Mouse (Mus musculus): ENCODE data around the gene Pxt1. TPM values are rescaled to one million over a fixed set of nuclear protein-coding genes. Genes with fewer than 3 reads are reported as not detected.
A peak's percentile ranks its signal among the peaks of the same experiment; 100 is the strongest.

Gene Pxt1
- polyA plus RNA-seq, 1 experiment from 2014 or later, result 0.21 TPM

- 70% methylated on average over 6 of the region's 6 CpGs for WGBS
- Histone ChIP-seq H3K9me3 (no peaks in the 10 kb centered on the region), H3K36me3 (no peaks in the 10 kb centered on the region), H3K4me1 (peaks cover 14% of the 10 kb centered on the region), H3K4me3 (no peak overlapping the region), H3K27ac (no peak overlapping the region), H3K27me3 (ENCODE audit: insufficient read depth, poor library complexity, severe bottlenecking) (no peaks in the 10 kb centered on the region)
- no peak for DNase-seq (ENCODE audit: low spot score)
These were observed 21.5 kb downstream of the Pxt1 start for GRCm38 (mm10) chr17:28922096-28922495.

GRCm38 (mm10) chr17:28921086-28921485 is 22.6 kb downstream of the Pxt1 start:
- H3K4me1 ChIP-seq, result peaks cover 8% of the 10 kb centered on the region
- DNase-seq (ENCODE audit: low spot score), result no peak
- H3K4me3 ChIP-seq, result peak overlapping the region; percentile 7; the same call in 1 of the 2 replicates
- H3K27ac ChIP-seq, result peak overlapping the region; percentile 70; the same call in 1 of the 2 replicates
- 21% methylated on average over 8 of the region's 8 CpGs for WGBS
- H3K36me3 ChIP-seq, result no peaks in the 10 kb centered on the region
- no peaks in the 10 kb centered on the region for H3K9me3 ChIP-seq
- H3K27me3 ChIP-seq (ENCODE audit: insufficient read depth, poor library complexity, severe bottlenecking), result no peaks in the 10 kb centered on the region

GRCm38 (mm10) chr17:28916520-28916919 is 27.1 kb downstream of the Pxt1 start:
- no peak for DNase-seq (ENCODE audit: low spot score)
- peaks cover 12% of the 10 kb centered on the region; the same call in 1 of the 2 replicates for H3K27me3 ChIP-seq (ENCODE audit: insufficient read depth, poor library complexity, severe bottlenecking)
- H3K27ac ChIP-seq, result no peak overlapping the region
- H3K9me3 ChIP-seq, result no peaks in the 10 kb centered on the region
- WGBS, result 88% methylated on average over 1 of the region's 1 CpGs
- peaks cover 8% of the 10 kb centered on the region for H3K4me1 ChIP-seq
- no peaks in the 10 kb centered on the region for H3K36me3 ChIP-seq
- H3K4me3 ChIP-seq, result no peak overlapping the region

DNA sequence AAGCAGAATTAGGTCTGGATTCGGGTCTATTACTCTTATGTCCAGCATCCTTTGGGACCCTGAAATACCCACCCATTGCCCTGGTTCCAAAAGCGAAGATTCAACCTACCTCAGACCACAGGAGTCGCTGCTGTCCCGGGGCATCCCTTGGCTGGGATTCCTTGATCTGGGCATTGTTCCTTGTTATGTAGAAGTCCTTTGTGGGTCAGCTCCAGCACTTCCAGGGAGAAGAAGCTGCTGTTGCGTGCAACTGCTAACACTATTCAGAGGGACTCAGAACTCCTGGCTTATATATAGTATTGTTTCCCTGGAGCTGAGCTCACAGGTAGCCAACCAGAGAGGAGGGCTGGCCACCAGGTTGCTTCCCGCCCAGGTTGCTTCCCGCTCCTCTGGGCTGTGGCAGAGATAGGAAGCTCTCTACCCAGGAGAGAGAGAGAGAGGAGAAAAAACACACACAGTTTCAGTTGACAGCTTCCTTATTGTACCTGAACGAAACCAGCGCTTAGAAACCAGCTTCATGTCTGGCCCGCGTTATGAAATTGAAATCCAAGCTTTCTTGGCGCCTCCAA is 28.5 kb downstream of the Pxt1 start, which contains the start of gene 4930539E08Rik:
TSS of gene 4930539E08Rik (minus strand) at position 265 of the 569 bp plus-strand sequence.
- Histone ChIP-seq H3K9me3 (no peaks in the 10 kb centered on the region), H3K36me3 (no peaks in the 10 kb centered on the region), H3K27ac (no peak within 1 kb of the TSS), H3K4me3 (no peak within 1 kb of the TSS), H3K27me3 (ENCODE audit: insufficient read depth, poor library complexity, severe bottlenecking) (peaks cover 17% of the 10 kb centered on the region; the same call in 1 of the 2 replicates), H3K4me1 (peaks cover 2% of the 10 kb centered on the region)
- DNase-seq (ENCODE audit: low spot score), result no peak
- WGBS, result 64% methylated on average over 12 of the region's 12 CpGs

GRCm38 (mm10) chr17:28913940-28914339 is 29.7 kb downstream of the Pxt1 start:
- 85% methylated on average over 6 of the region's 6 CpGs for WGBS
- Histone ChIP-seq H3K36me3 (no peaks in the 10 kb centered on the region), H3K4me3 (no peak overlapping the region), H3K27me3 (ENCODE audit: insufficient read depth, poor library complexity, severe bottlenecking) (peaks cover 29% of the 10 kb centered on the region; the same call in 1 of the 2 replicates), H3K9me3 (no peaks in the 10 kb centered on the region), H3K4me1 (peaks cover 14% of the 10 kb centered on the region), H3K27ac (no peak overlapping the region)
- DNase-seq (ENCODE audit: low spot score), result no peak

GRCm38 (mm10) chr17:28913200-28913599 is 30.4 kb downstream of the Pxt1 start:
- Histone ChIP-seq H3K36me3 (no peaks in the 10 kb centered on the region), H3K4me1 (peaks cover 15% of the 10 kb centered on the region), H3K4me3 (no peak overlapping the region), H3K9me3 (no peaks in the 10 kb centered on the region), H3K27ac (no peak overlapping the region), H3K27me3 (ENCODE audit: insufficient read depth, poor library complexity, severe bottlenecking) (peaks cover 36% of the 10 kb centered on the region)
- no peak for DNase-seq (ENCODE audit: low spot score)
- 68% methylated on average over 5 of the region's 5 CpGs for WGBS

DNA sequence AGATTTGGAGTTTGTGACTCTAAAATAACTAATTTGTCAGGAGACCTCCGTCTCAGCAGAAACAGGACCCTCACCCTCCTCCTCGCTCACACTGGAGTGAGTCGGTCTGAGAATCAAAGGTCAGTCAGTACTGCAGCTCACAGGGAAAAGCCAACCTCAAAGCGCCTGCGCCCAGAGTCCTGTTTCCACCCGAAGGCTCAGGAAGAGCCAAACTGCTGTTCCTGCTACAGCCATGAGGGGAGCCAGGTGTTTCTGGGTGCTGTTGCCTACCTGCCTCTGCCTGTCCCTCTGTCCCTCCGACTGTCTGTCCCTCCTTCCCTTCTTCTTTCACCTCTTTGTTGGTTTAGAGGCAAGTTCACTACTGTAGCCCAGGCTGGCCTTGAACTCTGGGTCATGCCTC is 33.5 kb downstream of the Pxt1 start:
- WGBS, result 24% methylated on average over 7 of the region's 7 CpGs
- Histone ChIP-seq H3K27ac (no peak overlapping the region), H3K4me1 (peaks cover 15% of the 10 kb centered on the region), H3K4me3 (peak overlapping the region; percentile 51), H3K36me3 (no peaks in the 10 kb centered on the region), H3K27me3 (ENCODE audit: insufficient read depth, poor library complexity, severe bottlenecking) (peaks cover 47% of the 10 kb centered on the region), H3K9me3 (no peaks in the 10 kb centered on the region)
- DNase-seq (ENCODE audit: low spot score), result no peak

GRCm38 (mm10) chr17:28909252-28909941 is 34.2 kb downstream of the Pxt1 start:
- H3K9me3 ChIP-seq, result no peaks in the 10 kb centered on the region
- H3K27me3 ChIP-seq (ENCODE audit: insufficient read depth, poor library complexity, severe bottlenecking), result peaks cover 49% of the 10 kb centered on the region
- 0 out of 2 replicates have a peak overlapping the region, but pooled peaks have one; percentile 31 for H3K27ac ChIP-seq
- no peak for DNase-seq (ENCODE audit: low spot score)
- peak overlapping the region; percentile 51 for H3K4me3 ChIP-seq
- WGBS, result 7% methylated on average over 29 of the region's 29 CpGs
- H3K4me1 ChIP-seq, result peaks cover 17% of the 10 kb centered on the region
- H3K36me3 ChIP-seq, result no peaks in the 10 kb centered on the region

DNA sequence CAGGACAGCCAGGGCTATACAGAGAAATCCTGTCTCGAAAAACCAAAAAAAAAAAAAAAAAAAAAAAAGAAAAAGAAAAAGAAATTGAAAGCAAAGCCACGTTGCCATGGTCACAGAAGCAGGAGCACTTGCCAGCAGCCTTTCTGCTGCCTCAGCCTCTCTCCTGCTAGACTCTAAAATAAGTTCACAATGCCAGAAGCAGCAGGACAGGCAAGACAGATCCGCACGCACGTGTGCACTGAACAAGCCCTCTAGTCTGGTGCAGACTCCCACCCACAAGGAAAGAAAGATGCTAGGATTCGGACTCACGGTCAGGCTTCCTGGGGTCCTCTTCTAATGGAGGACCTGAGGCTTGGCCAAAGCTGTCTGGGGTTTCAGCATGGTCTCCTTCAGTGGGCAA is 35.7 kb downstream of the Pxt1 start:
- no peaks in the 10 kb centered on the region for H3K36me3 ChIP-seq
- 89% methylated on average over 7 of the region's 7 CpGs for WGBS
- no peaks in the 10 kb centered on the region for H3K9me3 ChIP-seq
- peaks cover 47% of the 10 kb centered on the region for H3K27me3 ChIP-seq (ENCODE audit: insufficient read depth, poor library complexity, severe bottlenecking)
- H3K4me1 ChIP-seq, result peaks cover 19% of the 10 kb centered on the region
- H3K27ac ChIP-seq, result no peak overlapping the region
- H3K4me3 ChIP-seq, result no peak overlapping the region
- no peak for DNase-seq (ENCODE audit: low spot score)

DNA sequence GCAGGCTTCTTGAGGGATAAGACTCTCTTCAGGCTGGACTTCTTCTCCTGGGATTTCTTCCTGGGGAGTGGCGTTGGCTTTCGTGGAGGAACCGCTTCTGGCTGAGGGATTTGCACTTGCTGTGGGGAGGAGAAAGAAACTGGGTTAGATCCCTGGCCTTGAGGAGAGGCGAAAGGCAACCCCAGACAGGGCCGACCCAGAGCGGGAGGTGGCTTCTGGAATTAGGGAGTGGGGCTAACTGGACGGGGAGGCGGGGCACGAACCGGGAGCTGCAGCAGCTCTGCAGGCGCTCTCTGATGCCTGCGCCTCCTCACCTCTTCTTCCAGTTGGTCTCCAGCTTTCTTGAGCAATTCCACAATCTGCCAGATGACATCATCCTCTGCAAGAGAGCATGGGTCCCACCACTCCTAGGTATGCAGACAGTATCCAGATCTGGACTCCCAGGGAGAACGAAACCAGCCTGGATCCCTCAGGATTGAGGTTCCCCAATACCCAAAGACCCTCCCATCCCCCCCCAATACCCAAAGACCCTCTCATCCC is 38.2 kb downstream of the Pxt1 start:
- H3K9me3 ChIP-seq, result no peaks in the 10 kb centered on the region
- H3K4me1 ChIP-seq, result peaks cover 19% of the 10 kb centered on the region
- DNase-seq (ENCODE audit: low spot score), result no peak
- H3K4me3 ChIP-seq, result no peak overlapping the region
- no peak overlapping the region for H3K27ac ChIP-seq
- WGBS, result 55% methylated on average over 13 of the region's 13 CpGs
- H3K27me3 ChIP-seq (ENCODE audit: insufficient read depth, poor library complexity, severe bottlenecking), result peaks cover 36% of the 10 kb centered on the region
- H3K36me3 ChIP-seq, result no peaks in the 10 kb centered on the region

GRCm38 (mm10) chr17:28904546-28905376 is 38.9 kb downstream of the Pxt1 start:
- WGBS, result 33% methylated on average over 23 of the region's 23 CpGs
- Histone ChIP-seq H3K9me3 (no peaks in the 10 kb centered on the region), H3K4me1 (peaks cover 13% of the 10 kb centered on the region), H3K4me3 (no peak overlapping the region), H3K36me3 (no peaks in the 10 kb centered on the region), H3K27ac (no peak overlapping the region), H3K27me3 (ENCODE audit: insufficient read depth, poor library complexity, severe bottlenecking) (peaks cover 29% of the 10 kb centered on the region)
- no peak for DNase-seq (ENCODE audit: low spot score)

DNA sequence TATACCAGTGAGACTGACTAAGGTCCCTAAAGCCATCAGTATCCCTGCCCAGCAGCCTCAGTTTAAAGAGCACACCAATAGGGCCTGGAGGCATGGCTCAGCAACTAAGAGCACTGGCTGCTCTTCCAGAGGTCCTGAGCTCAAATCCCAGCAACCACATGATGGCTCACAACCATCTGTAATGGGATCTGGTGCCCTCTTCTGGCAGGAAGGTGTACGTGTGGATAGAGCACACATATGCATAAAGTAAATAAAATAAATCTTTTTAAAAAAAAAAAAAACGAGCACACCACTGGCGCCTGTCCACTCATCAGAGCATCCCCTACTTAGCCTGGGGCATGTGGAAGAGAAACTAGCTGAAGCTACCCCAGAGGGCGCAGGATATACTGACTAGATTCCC is 42.1 kb downstream of the Pxt1 start:
- DNase-seq (ENCODE audit: low spot score), result no peak
- H3K4me1 ChIP-seq, result peaks cover 19% of the 10 kb centered on the region; the same call in 1 of the 2 replicates
- H3K36me3 ChIP-seq, result no peaks in the 10 kb centered on the region
- 69% methylated on average over 4 of the region's 4 CpGs for WGBS
- H3K9me3 ChIP-seq, result no peaks in the 10 kb centered on the region
- no peak overlapping the region for H3K4me3 ChIP-seq
- H3K27ac ChIP-seq, result no peak overlapping the region
- H3K27me3 ChIP-seq (ENCODE audit: insufficient read depth, poor library complexity, severe bottlenecking), result peaks cover 10% of the 10 kb centered on the region

Data from heart, embryonic 10.5 days (tissue).